Mouse (Mus musculus): ENCODE results near the gene 2410131K14Rik. TPM values are rescaled to one million over a fixed set of nuclear protein-coding genes. Genes with fewer than 3 reads are reported as not detected.

The 2410131K14Rik gene
- 17.1 and 17.8 TPM in 2 replicates for polyA plus RNA-seq (2015; fragmentation: Nextera tagmentation; extraction: Ambion mirVana)

DNA sequence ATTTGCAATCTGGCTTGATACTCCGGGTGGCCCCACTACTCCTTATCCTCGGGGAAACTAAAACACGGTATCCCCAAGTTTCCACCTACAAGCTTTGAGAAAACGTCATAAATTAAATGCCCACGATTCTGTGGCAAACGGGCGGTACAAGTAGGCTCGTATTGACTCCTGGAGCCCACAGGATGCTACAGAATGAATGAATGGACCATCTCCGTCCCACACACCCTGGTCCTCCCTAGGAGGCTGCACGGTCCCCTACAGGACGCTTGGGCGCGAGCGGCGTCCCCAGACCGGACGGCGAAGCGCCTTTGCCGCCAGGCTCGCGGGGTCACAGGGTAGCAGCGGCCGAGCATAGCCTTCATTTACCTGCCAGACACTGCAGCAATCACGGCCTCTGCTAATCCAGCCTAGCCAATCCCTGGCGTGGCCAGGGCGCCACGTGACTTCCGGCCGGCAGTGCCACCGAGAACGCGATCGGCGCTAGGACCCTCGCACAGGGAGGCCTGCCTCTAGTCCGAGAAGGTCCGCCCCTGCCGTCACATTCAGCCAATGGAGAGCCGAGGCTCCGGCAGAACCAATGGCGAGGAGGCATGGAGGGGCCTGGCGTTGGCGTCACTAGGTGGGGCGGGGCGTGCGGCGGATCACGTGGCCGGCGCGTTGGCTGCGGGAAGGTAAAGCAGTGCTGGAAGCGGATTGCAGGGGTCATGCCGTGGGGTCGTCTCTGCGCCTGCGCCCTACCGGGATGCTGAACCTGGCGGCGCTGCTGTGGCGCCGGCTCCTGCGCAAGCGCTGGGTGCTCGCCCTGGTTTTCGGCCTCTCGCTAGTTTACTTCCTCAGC lies at the start of gene 2410131K14Rik, which contains the start of gene Rnft2:
TSS of gene 2410131K14Rik (plus strand) at position 622 of the 838 bp plus-strand sequence.
TSS of gene Rnft2 (minus strand) at position 511 of the 838 bp plus-strand sequence.

Other genes starting within 250 kb of the 2410131K14Rik start
- 9.8 and 12.6 TPM in 2 replicates for gene Tesc, start 217.5 kb upstream of the 2410131K14Rik start, polyA plus RNA-seq (2015; fragmentation: Nextera tagmentation; extraction: Ambion mirVana)
- 18.0 and 18.9 TPM in 2 replicates for gene Fbxw8, start 89.8 kb upstream of the 2410131K14Rik start, polyA plus RNA-seq (2015; fragmentation: Nextera tagmentation; extraction: Ambion mirVana)
- gene Hrk, start 80.6 kb upstream of the 2410131K14Rik start, polyA plus RNA-seq (2015; fragmentation: Nextera tagmentation; extraction: Ambion mirVana) = 5.3 and 6.0 TPM in 2 replicates
- 10.6 and 10.9 TPM in 2 replicates for gene Rnft2, start 111 bp upstream of the 2410131K14Rik start, polyA plus RNA-seq (2015; fragmentation: Nextera tagmentation; extraction: Ambion mirVana)

All from neural tube, postnatal 0 days (tissue).